Mouse (Mus musculus): Measurements from ENCODE around the gene Mrpl47.
"Not testable (repeated sequence)": the region's sequence is repeated elsewhere in the genome, so short reads cannot be mapped to it uniquely, and the experiment has no call there.

The Mrpl47 gene

GRCm38 (mm10) chr3:32708052-32708367 is 29.4 kb downstream of the Mrpl47 start:
- no peak for DNase-seq (ENCODE audit: extremely low read depth, low read depth)

- DNase-seq (ENCODE audit: extremely low read depth, low read depth) = not testable (repeated sequence)
Observed at GRCm38 (mm10) chr3:32705647-32706348, 31.6 kb downstream of the Mrpl47 start, which contains the start of gene Actl6a. TSS of gene Actl6a (plus strand) at chr3:32706298.

- DNase-seq (ENCODE audit: extremely low read depth, low read depth) = not testable (repeated sequence)
Observed at GRCm38 (mm10) chr3:32704632-32705031, 32.8 kb downstream of the Mrpl47 start.

GRCm38 (mm10) chr3:32704021-32704420 is 33.4 kb downstream of the Mrpl47 start:
- not testable (repeated sequence) for DNase-seq (ENCODE audit: extremely low read depth, low read depth)

- DNase-seq (ENCODE audit: extremely low read depth, low read depth) = peak; percentile 84
Observed at GRCm38 (mm10) chr3:32698228-32698863, 39.1 kb downstream of the Mrpl47 start.

GRCm38 (mm10) chr3:32695583-32695980 is 41.8 kb downstream of the Mrpl47 start:
- no peak for DNase-seq (ENCODE audit: extremely low read depth, low read depth)

- no peak for DNase-seq (ENCODE audit: extremely low read depth, low read depth)
Observed at GRCm38 (mm10) chr3:32694737-32695582, 42.4 kb downstream of the Mrpl47 start.

- DNase-seq (ENCODE audit: extremely low read depth, low read depth) = no peak
Observed at GRCm38 (mm10) chr3:32694211-32694610, 43.2 kb downstream of the Mrpl47 start.

GRCm38 (mm10) chr3:32691841-32692240 is 45.6 kb downstream of the Mrpl47 start:
- DNase-seq (ENCODE audit: extremely low read depth, low read depth) = no peak

GRCm38 (mm10) chr3:32690901-32691300 is 46.5 kb downstream of the Mrpl47 start:
- DNase-seq (ENCODE audit: extremely low read depth, low read depth) = no peak

- DNase-seq (ENCODE audit: extremely low read depth, low read depth) = no peak
Observed at GRCm38 (mm10) chr3:32690008-32690407, 47.4 kb downstream of the Mrpl47 start.

- DNase-seq (ENCODE audit: extremely low read depth, low read depth) = peak; percentile 84
Observed at GRCm38 (mm10) chr3:32689567-32689999, 47.8 kb downstream of the Mrpl47 start.

- no peak for DNase-seq (ENCODE audit: extremely low read depth, low read depth)
Observed at GRCm38 (mm10) chr3:32687156-32687555, 50.2 kb downstream of the Mrpl47 start.

- DNase-seq (ENCODE audit: extremely low read depth, low read depth) = no peak
Observed at GRCm38 (mm10) chr3:32686537-32686936, 50.9 kb downstream of the Mrpl47 start.

- no peak for DNase-seq (ENCODE audit: extremely low read depth, low read depth)
Observed at GRCm38 (mm10) chr3:32684631-32685030, 52.8 kb downstream of the Mrpl47 start.

GRCm38 (mm10) chr3:32682910-32683531 is 54.4 kb downstream of the Mrpl47 start:
- DNase-seq (ENCODE audit: extremely low read depth, low read depth) = no peak

GRCm38 (mm10) chr3:32676393-32676792 is 61.0 kb downstream of the Mrpl47 start:
- no peak for DNase-seq (ENCODE audit: extremely low read depth, low read depth)

All from MEL-GATA-1-ER (cell line).